Mouse (Mus musculus) v-Abl transformed pro-B cells (cell line): ENCODE results near the gene Olfr692.

Experiments used
- in situ Hi-C, 2 experiments: fragments of 400-800 bp; cut with MboI; formaldehyde crosslinking; loops; one replicate each; pipeline ENCODE4 v1.15.1; 2025; ENCODE audit not compliant: unreplicated experiment in 2 of 2

Gene Olfr692

GRCm38 (mm10) chr7:105399058-105399934 lies 31.3 kb downstream of the Olfr692 start:
- in situ Hi-C loops, result loop anchor here in 1 of 2 experiments (25.0 kb wide), 2 partner anchors 838 to 1212 kb away; partner anchors contain the start of genes Olfr648 and Olfr649

GRCm38 (mm10) chr7:105399935-105400624 lies 32.0 kb downstream of the Olfr692 start, which contains the start of gene Fam160a2:
Gene Fam160a2, minus strand, starts transcription at chr7:105400054.
- in situ Hi-C loops, result loop anchor here (10.0 to 25.0 kb wide), 5 partner anchors 212 to 1213 kb away; partner anchors contain the start of genes Hpx (in 1 of the 2), Mrpl17 (in 1 of the 2), Olfr648 (in 1 of the 2) and Olfr649 (in 1 of the 2)

GRCm38 (mm10) chr7:105404268-105404667 lies 36.2 kb downstream of the Olfr692 start, which contains the start of gene Cnga4:
Gene Cnga4, plus strand, starts transcription at chr7:105404568.
- in situ Hi-C loops, result loop anchor here (10.0 to 25.0 kb wide), 3 partner anchors 208 to 792 kb away; partner anchors contain the start of genes Hpx (in 1 of the 2), Mrpl17 (in 1 of the 2), Olfr655 (in 1 of the 2) and Olfr656 (in 1 of the 2)

- in situ Hi-C loops, result loop anchor here (10.0 to 25.0 kb wide), 3 partner anchors 206 to 794 kb away; partner anchors contain the start of genes Hpx (in 1 of the 2), Mrpl17 (in 1 of the 2), Olfr655 (in 1 of the 2) and Olfr656 (in 1 of the 2)
These were observed 38.3 kb downstream of the Olfr692 start for GRCm38 (mm10) chr7:105406322-105406721.

GRCm38 (mm10) chr7:105411874-105412632 lies 44.0 kb downstream of the Olfr692 start:
- in situ Hi-C loops, result loop anchor here (10.0 to 25.0 kb wide), 4 partner anchors 103 to 800 kb away; partner anchors contain the start of genes Hpx (in 2 of the 2), Olfr655 (in 1 of the 2), Olfr656 (in 1 of the 2) and Olfr657 (in 1 of the 2)

- in situ Hi-C loops, result loop anchor here (10.0 to 25.0 kb wide), 4 partner anchors 100 to 802 kb away; partner anchors contain the start of genes Hpx (in 2 of the 2), Olfr655 (in 1 of the 2), Olfr656 (in 1 of the 2) and Olfr657 (in 1 of the 2)
These were observed 46.4 kb downstream of the Olfr692 start for GRCm38 (mm10) chr7:105414385-105414784.

GRCm38 (mm10) chr7:105416529-105416928 lies 48.5 kb downstream of the Olfr692 start:
- in situ Hi-C loops, result loop anchor here (10.0 to 25.0 kb wide), 4 partner anchors 98 to 804 kb away; partner anchors contain the start of genes Hpx (in 2 of the 2), Olfr655 (in 1 of the 2), Olfr656 (in 1 of the 2) and Olfr657 (in 1 of the 2)

GRCm38 (mm10) chr7:105418106-105418505 lies 50.1 kb downstream of the Olfr692 start:
- in situ Hi-C loops, result loop anchor here (10.0 to 25.0 kb wide), 4 partner anchors 97 to 806 kb away; partner anchors contain the start of genes Hpx (in 2 of the 2), Olfr655 (in 1 of the 2), Olfr656 (in 1 of the 2) and Olfr657 (in 1 of the 2)
